Mouse (Mus musculus): ENCODE results near the gene Rpl3.

Rpl3 gene

DNA sequence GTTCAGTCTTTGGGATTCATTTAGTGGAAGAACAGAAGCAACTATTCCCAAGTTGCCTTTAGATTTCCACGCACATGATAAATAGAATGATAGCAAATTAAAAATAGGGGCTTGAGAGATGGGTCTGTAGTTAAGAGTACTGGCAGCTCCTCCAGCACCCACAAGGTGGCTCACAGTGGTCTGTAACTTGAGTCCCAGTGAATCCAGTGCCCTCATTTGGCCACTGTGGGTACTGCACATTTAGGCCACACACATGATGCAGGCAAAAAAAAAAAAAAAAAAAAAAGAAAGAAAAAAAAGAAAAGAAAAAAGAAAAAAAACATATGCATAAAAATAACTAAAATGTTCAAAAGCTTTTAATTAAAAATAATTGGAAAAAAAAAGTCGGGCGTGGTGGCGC lies 3.0 kb downstream of the Rpl3 start:
- peak; percentile 97 for DNase-seq (ENCODE audit: low read depth, low spot score)

DNA sequence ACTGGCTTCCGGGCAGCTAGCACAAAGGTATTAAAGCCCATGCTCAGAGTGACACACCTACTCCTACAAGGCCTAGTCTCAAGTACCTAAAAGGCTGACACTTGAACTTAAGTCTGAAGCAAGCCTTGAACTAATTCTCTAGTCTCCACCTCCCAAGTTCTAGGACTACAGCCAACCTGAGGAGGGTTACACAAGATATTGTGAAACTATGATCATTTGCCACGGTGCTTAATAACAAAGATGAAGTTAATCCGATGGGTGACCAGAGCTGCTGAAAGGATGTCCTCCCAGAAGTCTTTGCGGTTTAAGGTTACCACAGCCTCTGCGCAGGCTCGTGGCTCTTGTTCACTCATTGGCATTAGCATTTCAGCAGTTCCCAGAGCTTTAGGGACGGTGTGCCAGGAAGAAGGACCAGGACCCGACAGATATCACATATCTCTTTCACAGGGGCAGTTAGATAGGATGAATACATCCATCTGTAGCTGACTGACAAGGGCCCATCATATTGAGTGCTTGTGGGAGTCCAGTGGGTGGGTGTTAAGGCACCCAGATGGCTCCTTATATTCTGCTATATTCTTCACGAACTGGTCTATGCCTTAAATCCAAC lies 4.2 kb downstream of the Rpl3 start:
- DNase-seq (ENCODE audit: low read depth, low spot score) = no peak

DNA sequence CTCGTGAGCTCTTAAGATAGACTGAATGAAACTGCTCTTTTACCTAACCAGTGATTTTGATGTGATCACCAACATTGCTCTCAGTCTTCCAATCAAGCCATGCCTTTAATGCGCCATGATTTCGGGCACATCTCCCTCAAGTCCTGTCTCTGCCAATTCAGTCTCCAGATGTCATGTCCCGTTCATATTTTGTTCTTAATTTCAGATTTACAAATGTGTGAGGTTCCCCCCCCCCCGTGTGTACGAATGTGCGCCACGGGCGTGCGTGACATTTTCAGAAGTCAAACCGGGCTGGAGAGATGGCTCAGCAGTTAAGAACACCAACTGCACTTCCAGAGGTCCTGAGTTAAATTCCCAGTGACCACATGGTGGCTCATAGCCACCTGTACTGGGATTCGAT lies 7.9 kb downstream of the Rpl3 start:
- no peak for DNase-seq (ENCODE audit: low read depth, low spot score)

DNA sequence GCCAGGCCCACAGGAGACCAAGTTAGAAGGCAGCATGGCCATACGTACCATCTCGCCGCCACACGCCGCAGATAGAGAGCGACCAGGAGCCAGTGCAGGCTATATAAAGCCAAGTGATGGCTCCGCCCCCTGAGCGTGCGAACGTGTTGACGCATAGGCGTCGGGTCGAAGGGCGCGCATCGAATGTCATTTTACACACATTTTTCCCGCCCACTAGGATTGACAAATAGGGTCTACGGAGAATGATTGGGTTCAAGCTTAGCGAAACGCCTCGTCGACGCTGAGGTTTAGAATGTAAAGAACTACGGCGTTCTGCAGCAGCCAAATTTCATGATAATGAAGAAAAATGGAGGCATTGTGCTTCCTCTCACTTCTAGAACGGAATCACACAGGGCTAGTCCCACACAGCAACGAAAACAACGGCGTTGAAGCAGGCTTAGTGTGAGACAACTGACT lies 8.4 kb downstream of the Rpl3 start:
- DNase-seq (ENCODE audit: low read depth, low spot score) = peak; percentile 100

DNA sequence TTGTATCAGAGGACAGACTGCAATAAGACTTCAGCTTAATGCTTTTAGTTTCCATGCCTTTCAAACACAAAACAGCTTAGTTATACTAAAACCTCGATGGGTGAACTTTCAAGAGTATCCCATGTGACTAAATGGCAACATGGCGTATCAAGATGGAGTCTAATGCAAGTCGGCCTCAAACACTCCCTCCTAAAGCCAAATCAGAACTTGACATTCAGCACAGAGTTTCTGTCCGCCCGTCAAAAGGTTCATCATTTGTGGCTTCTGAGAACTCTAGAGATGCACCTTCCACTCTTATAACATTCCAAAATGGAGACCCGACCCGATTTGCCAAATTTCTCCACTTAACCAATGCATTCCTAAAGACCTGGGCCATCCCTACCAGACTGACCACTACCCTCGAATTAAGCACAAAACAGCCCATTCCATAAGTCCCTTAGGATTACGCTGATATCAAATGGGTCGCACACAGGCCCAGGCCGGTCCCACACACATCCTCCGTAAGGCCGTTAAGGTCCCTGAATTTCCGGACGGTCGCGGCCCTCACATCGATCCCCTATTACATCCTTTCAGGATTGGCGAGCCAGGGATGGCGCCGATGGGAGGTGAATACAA lies 8.9 kb downstream of the Rpl3 start:
- peak; percentile 68 for DNase-seq (ENCODE audit: low read depth, low spot score)

DNA sequence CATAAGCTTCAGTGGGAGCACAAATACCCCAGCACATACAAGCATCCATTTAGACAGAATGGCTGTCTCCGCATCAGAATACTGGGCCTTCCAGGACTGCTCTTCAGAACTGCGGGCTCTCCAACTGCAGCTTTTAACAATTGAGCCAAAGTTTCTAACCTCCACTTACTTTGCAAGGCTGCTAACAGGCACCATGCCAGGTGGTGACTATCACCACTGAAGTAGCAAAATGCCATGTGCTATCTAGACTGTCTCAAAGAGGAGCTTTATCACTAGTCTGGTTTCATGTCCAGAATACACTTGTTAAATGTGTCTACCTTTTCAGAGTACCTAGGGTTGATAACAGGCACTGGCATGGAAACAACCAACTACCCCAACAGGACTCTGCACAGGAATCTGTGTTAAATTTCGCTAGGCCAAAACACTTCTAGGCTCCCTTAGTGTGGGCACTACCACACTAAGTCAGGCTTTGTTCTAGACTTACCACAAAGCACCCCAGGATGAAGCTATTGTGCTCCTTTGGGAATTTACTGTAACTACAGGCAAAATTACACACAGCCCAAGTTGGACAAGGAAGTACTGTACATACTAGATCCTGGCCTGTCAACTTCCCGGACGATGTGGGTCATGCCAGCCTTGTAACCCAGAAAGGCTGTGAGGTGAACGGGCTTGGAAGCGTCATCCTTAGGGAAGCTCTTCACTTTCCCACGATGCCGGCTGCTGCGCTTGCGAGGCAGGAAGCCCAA lies 9.7 kb downstream of the Rpl3 start:
- DNase-seq (ENCODE audit: low read depth, low spot score) = no peak

DNA sequence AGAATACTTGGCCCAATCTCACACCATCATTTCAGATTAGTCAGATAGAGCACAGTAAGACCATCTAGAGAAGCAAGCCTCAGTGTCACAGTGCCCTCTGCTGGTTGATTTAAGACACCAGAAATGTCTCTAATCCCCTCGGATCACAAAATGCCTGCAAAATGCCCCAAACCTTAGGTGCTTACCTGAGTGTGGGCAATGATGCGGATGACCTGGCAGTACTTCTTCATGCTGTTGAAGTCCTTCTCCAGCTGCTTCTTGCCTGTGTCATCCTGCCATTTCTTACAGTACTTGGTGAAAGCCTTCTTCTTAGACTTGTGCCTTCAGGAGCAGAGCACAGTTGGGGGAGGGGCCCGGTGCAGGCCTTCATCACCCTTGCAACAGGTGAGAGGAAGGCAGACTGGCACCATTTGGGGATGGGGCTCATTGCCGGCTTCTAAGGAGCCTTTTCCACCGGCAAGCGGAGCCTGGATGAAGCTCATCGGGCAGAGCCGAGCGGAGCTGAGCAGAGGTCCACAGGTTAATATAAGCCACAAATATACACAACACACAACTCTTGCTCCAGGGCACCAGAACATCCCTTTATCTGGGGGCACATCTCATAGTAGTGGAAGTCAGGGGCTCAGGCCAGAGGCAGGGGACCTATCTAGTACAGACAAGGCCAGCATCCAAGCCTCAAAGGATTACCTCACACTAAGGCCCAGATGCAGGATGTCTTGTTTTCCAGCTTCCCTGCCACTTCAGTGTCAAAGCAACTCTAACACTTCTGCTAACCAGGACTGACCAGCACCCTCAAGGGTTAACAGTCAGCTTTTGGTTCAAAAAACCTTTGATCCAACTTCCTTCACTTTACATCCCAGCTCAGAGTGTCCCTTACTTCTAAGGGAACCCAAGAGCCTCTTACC lies 10.7 kb downstream of the Rpl3 start:
- DNase-seq (ENCODE audit: low read depth, low spot score) = peak; percentile 60

DNA sequence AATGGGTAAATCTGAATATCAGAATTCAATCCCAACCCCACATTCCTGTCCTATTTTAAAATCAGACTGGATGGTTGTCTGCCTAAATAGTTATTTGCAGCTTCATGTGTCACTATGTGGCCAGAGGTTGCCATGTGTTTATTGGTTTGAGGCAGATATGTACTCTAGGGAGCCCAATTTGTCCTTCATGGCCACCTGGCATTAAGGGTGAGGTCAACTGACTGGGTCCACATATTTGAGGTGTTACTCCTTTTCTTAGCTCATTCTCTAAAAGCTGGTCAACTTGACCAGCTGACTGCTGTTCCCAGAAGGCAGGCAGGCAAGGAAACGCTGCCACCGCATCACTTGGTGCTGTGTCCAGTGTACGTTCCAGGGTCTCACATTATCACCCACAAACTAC lies 11.7 kb downstream of the Rpl3 start:
- no peak for DNase-seq (ENCODE audit: low read depth, low spot score)

DNA sequence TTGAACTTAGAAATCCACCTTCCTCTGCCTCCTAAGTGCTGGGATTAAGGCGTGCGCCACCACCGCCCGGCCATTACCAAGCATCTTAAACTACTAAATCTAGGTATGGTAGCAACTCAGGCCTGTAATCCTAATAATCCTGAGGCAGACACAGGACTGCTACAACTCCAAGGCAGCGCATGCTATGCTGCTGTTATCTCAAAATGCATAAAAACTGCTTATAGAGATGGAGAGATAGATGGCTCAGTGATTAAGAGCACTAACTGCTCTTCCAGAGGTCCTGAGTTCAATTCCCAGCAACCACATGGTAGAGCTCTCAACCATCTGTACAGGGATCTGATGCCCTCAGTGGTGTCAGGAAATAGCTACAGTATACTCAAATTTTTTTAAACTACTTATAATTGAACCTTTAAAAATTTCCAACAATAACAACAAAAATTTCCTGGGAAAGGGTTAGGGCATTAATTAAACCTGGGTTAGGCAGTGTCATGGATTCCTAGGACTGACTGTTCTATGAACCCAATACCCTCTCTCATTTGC lies 12.5 kb downstream of the Rpl3 start:
- DNase-seq (ENCODE audit: low read depth, low spot score) = no peak

DNA sequence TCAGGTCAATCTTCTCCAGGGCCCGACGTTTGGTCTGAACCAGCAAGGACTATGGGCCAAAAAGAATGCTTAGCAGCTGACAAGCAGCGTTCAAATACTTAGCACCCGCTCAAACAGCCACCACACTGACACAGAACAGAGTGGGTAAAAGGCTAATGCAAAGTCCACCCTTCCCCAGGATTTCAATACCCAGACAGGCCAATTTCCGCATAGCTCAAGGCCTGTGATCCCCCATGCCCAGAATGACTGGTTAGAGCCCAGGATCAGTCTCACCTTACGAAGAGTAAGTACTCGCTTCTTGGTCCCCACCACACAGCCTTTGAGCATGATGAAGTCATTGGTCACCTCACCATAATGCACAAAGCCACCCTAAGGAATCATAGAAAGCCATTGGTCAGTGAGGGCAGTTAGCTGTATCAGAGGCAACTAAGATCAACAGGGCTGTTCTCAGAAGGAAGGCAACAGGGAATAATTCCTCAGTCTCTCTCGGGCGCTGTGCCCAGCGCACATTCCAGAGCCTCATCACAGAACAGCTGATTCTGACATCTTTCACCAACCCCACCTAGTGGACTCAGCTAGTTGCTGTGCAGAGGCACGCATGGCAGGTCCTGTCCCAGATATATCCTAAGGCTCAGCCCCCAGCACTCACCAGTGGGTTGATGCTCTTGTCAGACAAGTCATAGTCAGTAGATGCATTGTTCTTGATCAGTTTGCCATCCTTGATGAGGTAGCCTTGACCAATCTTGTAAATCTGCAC lies 13.4 kb downstream of the Rpl3 start:
- DNase-seq (ENCODE audit: low read depth, low spot score) = peak; percentile 62

DNA sequence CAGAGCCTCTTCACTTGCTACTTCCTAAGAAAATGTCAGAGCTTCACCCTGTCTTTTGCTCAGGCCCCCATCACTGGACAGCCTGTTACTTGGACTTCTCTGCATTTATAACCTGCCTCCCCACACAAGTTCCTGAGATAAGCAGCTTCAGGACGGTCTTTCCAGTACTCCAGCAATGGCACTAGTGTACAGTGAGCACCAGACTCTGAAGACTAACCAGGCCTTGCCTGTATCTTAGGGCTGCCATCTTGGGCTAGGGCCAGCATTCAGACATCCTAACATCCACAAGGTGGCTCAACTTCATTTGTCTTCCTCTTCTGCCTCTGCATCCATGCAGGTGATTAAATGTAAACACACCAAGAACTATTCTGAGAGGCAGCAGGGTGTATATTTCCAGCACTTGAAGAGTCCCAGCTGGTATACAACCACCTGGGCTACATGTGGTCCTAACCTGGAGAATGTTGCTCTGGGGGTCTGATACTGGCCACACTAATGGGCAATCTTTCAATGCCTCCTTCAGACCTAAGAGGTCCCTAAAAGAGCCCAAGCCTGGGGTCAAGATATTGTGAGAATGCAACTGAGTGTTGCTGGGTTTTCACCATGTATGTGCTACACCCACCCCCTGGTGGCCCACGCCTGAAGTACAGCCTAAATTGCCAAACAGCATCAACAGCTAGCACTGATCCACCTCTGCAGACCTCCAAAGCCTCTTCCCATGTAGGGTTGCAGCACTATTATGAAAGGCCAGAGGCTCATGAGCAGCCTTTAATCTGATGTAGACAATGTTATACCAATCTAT lies 15.1 kb downstream of the Rpl3 start:
- DNase-seq (ENCODE audit: low read depth, low spot score) = peak; percentile 93

DNA sequence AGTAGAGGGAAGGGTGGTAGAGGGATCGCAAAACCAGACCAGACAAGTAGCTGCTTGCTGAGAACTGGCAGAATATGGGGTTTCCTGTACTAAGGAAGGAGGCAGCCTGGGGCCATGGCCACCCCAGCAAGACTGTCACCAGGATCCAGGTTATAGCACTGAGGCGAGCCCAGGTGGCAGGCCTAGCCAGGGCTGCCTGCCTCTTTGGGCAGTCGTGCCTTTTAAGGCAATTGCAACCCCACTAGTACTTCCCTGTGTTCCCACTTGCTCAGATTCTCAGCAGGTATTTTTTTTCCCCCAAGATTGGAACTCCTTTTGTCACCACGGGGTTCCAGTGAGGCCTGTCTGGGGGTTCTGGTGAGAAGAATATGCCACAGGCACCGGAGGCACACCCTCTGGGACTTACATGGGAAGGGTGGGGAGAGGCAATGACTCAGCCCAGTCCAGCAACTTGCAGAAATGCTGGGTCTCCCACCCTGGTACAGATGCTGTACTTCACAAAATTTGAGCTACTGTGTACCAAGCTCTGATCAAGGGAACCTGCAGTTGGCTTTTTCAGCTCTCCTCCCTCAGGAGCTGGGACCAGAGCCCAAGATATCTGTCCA lies 15.8 kb downstream of the Rpl3 start:
- DNase-seq (ENCODE audit: low read depth, low spot score) = no peak

DNA sequence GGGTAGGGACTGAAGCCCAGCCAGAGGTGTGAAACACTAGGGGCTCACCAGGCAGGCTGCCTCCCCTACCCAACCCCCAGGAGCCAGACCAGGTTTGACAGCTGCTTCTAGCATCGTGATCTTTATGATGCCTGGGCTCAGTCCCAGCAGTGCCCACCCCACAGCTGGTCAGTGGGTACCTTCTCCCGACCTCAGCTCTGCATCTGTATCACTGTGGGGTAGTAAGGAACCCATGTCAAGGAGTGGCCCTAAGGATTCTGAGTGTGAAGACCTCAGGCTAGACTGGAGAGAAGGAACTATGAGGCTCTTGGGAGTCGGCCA lies 16.3 kb downstream of the Rpl3 start:
- no peak for DNase-seq (ENCODE audit: low read depth, low spot score)

DNA sequence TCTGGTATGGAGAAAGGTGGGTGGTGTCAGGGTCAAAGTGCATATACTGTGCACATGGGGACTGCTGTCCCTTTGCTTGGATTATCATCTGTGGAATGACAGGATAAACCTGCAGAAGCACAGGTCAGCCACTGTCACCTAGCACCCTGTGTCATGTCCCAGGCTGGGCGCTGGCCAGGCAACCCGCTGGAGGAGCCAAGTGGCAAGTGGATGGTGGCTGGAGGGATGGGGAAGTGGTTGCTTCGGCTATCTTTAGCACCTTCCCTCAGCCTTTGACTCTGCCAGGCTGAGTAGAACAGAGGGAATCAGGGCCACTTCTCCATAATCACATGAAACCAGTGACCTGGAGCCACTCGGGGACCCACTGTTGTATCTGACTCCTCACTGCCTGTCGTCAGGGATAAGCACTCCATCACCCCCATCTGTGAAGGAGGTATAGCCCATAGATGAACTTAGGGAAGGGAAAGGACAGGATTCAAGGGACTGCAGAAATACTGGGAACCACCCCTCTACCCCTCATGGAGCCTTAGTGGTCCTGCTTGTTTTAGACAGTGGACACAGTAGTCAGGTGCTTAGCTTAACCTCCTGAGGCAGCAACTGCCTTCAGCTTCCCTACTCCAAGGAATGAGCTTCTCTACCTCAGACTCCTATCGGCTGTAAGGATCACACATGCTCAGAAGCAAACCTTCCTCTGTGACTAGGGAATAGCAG lies 16.9 kb downstream of the Rpl3 start:
- DNase-seq (ENCODE audit: low read depth, low spot score) = no peak

DNA sequence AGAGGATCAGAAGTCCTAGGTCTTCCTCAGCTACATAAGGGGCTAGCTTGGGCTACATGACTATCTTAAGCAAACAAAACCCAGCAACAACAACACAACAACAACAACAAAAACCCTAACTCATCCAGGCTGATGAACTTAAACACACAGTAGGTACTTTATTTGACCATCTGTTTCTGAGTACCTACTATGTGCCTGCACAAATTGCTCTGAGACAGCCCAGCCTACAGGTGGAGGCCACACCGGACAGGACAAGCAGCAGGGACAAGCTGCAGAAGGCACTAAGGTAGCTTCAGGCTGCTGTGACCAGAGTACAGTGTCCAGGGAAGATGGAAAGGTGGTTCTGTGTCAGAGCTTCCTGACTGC lies 18.4 kb downstream of the Rpl3 start:
- no peak for DNase-seq (ENCODE audit: low read depth, low spot score)

DNA sequence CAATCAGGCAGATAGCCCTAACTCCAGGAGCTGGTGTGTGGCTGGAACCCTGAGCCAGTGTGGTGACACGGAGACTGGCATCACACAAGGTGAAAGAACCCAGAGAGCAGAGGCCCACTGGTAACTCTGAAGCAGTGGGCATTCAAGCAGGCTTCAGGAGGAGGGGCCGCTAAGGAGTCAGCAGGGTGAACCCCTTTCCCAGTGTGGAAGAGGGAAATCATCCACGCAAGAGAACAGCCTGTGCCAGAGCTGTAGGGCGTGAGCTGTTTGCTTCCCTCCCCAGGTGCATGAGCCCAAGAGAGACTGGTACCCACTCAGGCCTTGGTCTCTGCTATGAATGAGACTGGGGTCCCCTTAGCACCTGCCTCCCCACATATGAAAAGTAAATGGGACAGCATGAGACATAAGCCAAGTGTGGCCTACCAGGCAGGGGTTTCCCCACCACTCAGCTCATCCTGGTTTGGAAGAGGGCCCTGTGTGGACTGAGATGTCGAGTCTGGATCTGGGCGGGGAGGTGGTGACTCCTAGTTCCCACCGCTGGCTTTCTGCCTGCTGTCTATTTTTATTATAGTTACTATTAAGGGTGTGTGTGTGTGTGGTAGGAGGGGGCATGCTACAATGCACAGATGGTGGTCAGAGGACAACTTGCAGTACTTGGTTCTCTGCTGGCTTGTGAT lies 19.0 kb downstream of the Rpl3 start:
- DNase-seq (ENCODE audit: low read depth, low spot score) = no peak

DNA sequence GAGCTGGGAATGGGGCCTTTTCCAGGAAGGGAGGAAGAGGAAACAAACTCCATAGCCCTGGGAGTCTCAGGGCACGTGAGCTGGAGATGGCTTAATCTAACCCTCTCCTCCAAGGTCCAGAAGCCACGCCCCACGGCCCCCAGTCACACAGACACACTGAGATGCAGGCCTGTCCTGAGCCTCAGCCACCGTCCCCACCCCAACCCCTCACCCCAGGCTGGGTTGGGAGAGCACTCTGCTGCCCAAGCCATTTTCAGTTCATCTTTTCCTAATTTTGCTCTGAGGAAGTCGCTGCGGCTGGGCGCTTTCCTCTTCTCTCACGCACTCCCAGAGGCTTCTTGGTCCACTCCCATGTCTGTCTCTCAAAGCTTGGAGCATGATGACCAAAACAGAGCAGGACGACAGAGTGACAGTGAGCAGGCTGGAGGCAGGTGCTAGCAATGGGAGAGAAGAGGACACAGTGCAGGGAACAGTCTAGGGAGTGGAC lies 19.7 kb downstream of the Rpl3 start:
- DNase-seq (ENCODE audit: low read depth, low spot score) = no peak

DNA sequence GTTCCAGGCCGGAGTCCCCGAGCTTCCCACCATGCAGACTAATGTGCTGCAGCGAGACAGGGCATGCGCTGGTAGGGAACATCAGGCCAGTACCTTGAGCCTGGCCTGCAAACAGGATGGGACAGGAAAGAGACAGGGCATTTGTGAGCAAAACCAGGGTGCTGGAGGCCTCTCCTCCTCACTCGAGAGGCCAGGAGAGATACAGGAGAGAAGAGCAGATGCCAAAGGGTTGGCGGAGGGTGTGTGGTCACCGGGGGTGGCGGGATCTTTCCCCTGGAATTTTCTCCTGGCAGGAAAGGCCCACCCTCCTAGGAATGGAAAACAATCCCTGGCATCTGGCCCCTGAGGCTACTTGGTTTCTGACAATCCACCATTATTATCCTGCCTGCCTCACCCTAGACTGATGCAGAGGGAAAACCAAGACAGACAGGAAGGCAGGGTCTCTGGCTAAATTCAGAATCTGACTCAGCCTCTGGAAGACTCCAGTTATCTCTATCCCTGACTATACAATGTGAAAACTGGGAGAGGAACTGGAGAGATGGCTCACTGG lies 21.5 kb downstream of the Rpl3 start:
- no peak for DNase-seq (ENCODE audit: low read depth, low spot score)
